Comparison of ENCODE assay signal across 19 mouse cellular contexts in the genomic region with DNA sequence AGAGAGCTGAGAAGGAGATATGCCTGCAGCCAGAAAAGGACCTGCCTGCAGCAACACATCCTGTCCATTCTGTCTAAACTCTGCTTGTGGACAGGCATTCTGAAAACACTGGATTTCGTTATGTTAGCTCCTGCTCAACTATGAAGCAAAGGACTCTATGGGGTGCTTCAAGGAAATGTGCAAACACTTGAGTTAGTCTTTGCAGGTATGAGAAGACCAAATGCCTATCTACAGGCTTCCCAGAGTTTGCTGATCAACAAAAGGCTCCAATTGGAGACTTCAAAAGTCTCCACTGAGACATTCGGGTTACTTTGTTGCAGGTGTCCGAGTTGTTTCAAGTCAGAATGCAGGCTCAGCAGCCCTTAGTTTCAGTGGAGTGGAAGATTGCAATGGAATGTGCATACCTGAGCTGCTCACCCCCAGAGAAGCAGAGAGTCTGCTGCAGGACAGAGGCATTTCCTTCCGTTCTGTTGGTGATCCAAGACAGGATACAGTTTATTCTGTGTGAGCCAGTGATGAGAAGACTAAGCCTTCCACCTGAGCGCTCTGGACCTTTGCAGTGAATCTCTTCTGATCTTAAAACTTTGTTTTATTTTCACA. TPM values are rescaled to one million over a fixed set of nuclear protein-coding genes. Genes with fewer than 3 reads are reported as not detected.
A peak's percentile ranks its signal among the peaks of the same experiment; 100 is the strongest.
DNase-seq lines count a peak whose midpoint lies in the region; ATAC-seq and TF ChIP-seq lines count a peak whose summit lies in the region.
"Had no signal": no experiment of that assay in that cellular context is flagged by ENCODE, and none has a peak within 500 bp of the region (broad histone marks: within the 10 kb centered on the region; RNA-seq: fewer than 3 reads in every experiment).

No protein-coding gene starts in this region.

- H3K4me3 ChIP-seq in lung, embryonic 14.5 days (ENCODE audit: low read depth, low read length) = no peak overlapping the region
- H3K4me3 ChIP-seq in lung, embryonic 16.5 days (ENCODE audit: low read length) = no peak overlapping the region
- no peak overlapping the region for H3K4me3 ChIP-seq in heart, embryonic 10.5 days
- H3K4me3 ChIP-seq: embryonic facial prominence, embryonic 12.5 days; forebrain, embryonic 13.5 days; gastrocnemius, adult 2 months; heart, embryonic 13.5 days; hindbrain, embryonic 15.5 days had no signal

- H3K4me2 ChIP-seq in lung, embryonic 14.5 days = no peak overlapping the region
- H3K4me2 ChIP-seq in lung, embryonic 16.5 days (ENCODE audit: low read depth, low read length) = no peak overlapping the region
- H3K4me2 ChIP-seq: embryonic facial prominence, embryonic 12.5 days; forebrain, embryonic 13.5 days; heart, embryonic 13.5 days; hindbrain, embryonic 15.5 days had no signal

- ATAC-seq in lung, embryonic 14.5 days (ENCODE audit: insufficient read depth) = peak; percentile 77
- ATAC-seq in lung, embryonic 16.5 days (ENCODE audit: low read depth) = peak; percentile 59
- ATAC-seq: activated CD4-positive, CD25-positive, alpha-beta regulatory T cell, adult 4 months; forebrain, embryonic 13.5 days had no signal

- no peaks in the 10 kb centered on the region for H3K36me3 ChIP-seq in lung, embryonic 14.5 days (ENCODE audit: insufficient read depth)
- H3K36me3 ChIP-seq in lung, embryonic 16.5 days (ENCODE audit: control insufficient read depth, insufficient read depth, low read length) = no peaks in the 10 kb centered on the region
- no peaks in the 10 kb centered on the region for H3K36me3 ChIP-seq in heart, embryonic 10.5 days
- H3K36me3 ChIP-seq: embryonic facial prominence, embryonic 12.5 days; heart, embryonic 13.5 days; hindbrain, embryonic 15.5 days had no signal

- peak; percentile 40 for DNase-seq in lung, embryonic 14.5 days
- no peak for DNase-seq in lung, postnatal 14 days
- peak; percentile 23 for DNase-seq in R1 (ENCODE audit: low read depth, low spot score)
- no peak for DNase-seq in Muller cell, postnatal 12 days (ENCODE audit: inconsistent ontology term)
- no peak for DNase-seq in heart, embryonic 10.5 days (ENCODE audit: low spot score)
- DNase-seq: adrenal gland, postnatal 14 days; cerebellum, adult 11-12 months; cerebellum, adult 9-10 months; cerebellum, postnatal 36 days; gastrocnemius, adult 2 months; gastrocnemius, postnatal 25 days; heart, postnatal 36 days had no signal

- no peaks in the 10 kb centered on the region for H3K4me1 ChIP-seq in lung, embryonic 14.5 days (ENCODE audit: insufficient read depth)
- no peaks in the 10 kb centered on the region for H3K4me1 ChIP-seq in lung, embryonic 16.5 days (replicated peaks; ENCODE audit: control insufficient read depth, insufficient read depth, low read length)
- H3K4me1 ChIP-seq in heart, embryonic 10.5 days = no peaks in the 10 kb centered on the region
- H3K4me1 ChIP-seq: embryonic facial prominence, embryonic 12.5 days; forebrain, embryonic 13.5 days; heart, embryonic 13.5 days; hindbrain, embryonic 15.5 days had no signal

- H3K9ac ChIP-seq in lung, embryonic 14.5 days = no peak overlapping the region
- no peak overlapping the region for H3K9ac ChIP-seq in lung, embryonic 16.5 days (ENCODE audit: low read length)
- H3K9ac ChIP-seq: embryonic facial prominence, embryonic 12.5 days; forebrain, embryonic 13.5 days; heart, embryonic 13.5 days; hindbrain, embryonic 15.5 days had no signal

- no peaks in the 10 kb centered on the region for H3K27me3 ChIP-seq in lung, embryonic 14.5 days (ENCODE audit: insufficient read depth, low read length)
- H3K27me3 ChIP-seq in lung, embryonic 16.5 days (ENCODE audit: control insufficient read depth, insufficient read depth, low read depth, low read length) = no peaks in the 10 kb centered on the region
- no peaks in the 10 kb centered on the region for H3K27me3 ChIP-seq in heart, embryonic 10.5 days (ENCODE audit: insufficient read depth, poor library complexity, severe bottlenecking)
- H3K27me3 ChIP-seq: embryonic facial prominence, embryonic 12.5 days; forebrain, embryonic 13.5 days; heart, embryonic 13.5 days; hindbrain, embryonic 15.5 days had no signal

- no peaks in the 10 kb centered on the region for H3K9me3 ChIP-seq in lung, embryonic 14.5 days (ENCODE audit: low read depth, low read length)
- no peaks in the 10 kb centered on the region for H3K9me3 ChIP-seq in lung, embryonic 16.5 days (ENCODE audit: control insufficient read depth, low read length)
- no peaks in the 10 kb centered on the region for H3K9me3 ChIP-seq in heart, embryonic 10.5 days
- H3K9me3 ChIP-seq: embryonic facial prominence, embryonic 12.5 days; forebrain, embryonic 13.5 days; heart, embryonic 13.5 days; hindbrain, embryonic 15.5 days had no signal

- WGBS in lung, embryonic 14.5 days = 48% methylated on average over 5 of the region's 5 CpGs
- 53% methylated on average over 5 of the region's 5 CpGs for WGBS in lung, embryonic 16.5 days
- WGBS in heart, embryonic 10.5 days = 64% methylated on average over 5 of the region's 5 CpGs

- peak overlapping the region; percentile 67; the same call in 1 of the 2 replicates for H3K27ac ChIP-seq in lung, embryonic 14.5 days (ENCODE audit: low read depth)
- no peak overlapping the region for H3K27ac ChIP-seq in lung, embryonic 16.5 days (ENCODE audit: low read length)
- no peak overlapping the region for H3K27ac ChIP-seq in heart, embryonic 10.5 days
- H3K27ac ChIP-seq: embryonic facial prominence, embryonic 12.5 days; forebrain, embryonic 13.5 days; gastrocnemius, adult 2 months; heart, embryonic 13.5 days; hindbrain, embryonic 15.5 days had no signal

- TF ChIP-seq CTCF in lung, embryonic 14.5 days (IDR thresholded peaks at IDR 0.05; ENCODE audit: low read depth) = no peak

RNA-seq across cellular contexts. Expression of a gene that starts 33.1 kb away (rescaled TPM):
- polyA plus RNA-seq in lung, embryonic 14.5 days (2014; fragmentation: Nextera tagmentation; extraction: Ambion mirVana) = 0.08 TPM in 1 of 2 replicates, not detected in the other
- polyA plus RNA-seq in lung, embryonic 16.5 days (2015; fragmentation: Nextera tagmentation; extraction: Ambion mirVana) = 0.21 and 0.53 TPM in 2 replicates
- polyA plus RNA-seq in heart, embryonic 10.5 days (2016; fragmentation: Nextera tagmentation; extraction: Ambion mirVana) = not detected in 2 replicates
- polyA plus RNA-seq: embryonic facial prominence, embryonic 12.5 days; forebrain, embryonic 13.5 days; heart, postnatal 0 days; hindbrain, embryonic 15.5 days had no signal

Comparison
In these comparisons a context has a peak if more than half of its experiments do, and no peak if none do; other contexts are left out.
1. DNase-seq: peak in lung, embryonic 14.5 days (single experiment) and R1 (single experiment); none in lung, postnatal 14 days (single experiment), Muller cell, postnatal 12 days (single experiment) and heart, embryonic 10.5 days (single experiment).